Mouse (Mus musculus) stomach, embryonic 15.5 days (tissue): ENCODE results near the gene Dpep3. TPM values are rescaled to one million over a fixed set of nuclear protein-coding genes. Genes with fewer than 3 reads are reported as not detected.
A peak's percentile ranks its signal among the peaks of the same experiment; 100 is the strongest.

Experiments used
- ATAC-seq: fragments of 200-750 bp; cut with Nextera tagmentation; 2 replicates; pipeline ENCODE4 v1.8.0; 2017; ENCODE audit warnings: low read depth, moderate number of reproducible peaks, moderate TSS enrichment; ENCODE audit not compliant: insufficient read depth, low FRiP score
- H3K27ac ChIP-seq: fragments of 300-500 bp; sonication (generic); 2 replicates; pipeline ENCODE4 v1.5.1; 2015; ENCODE audit warnings: mild to moderate bottlenecking, inconsistent platforms
- H3K27me3 ChIP-seq: fragments of 300-500 bp; sonication (generic); replicated peaks from 2 replicates; pipeline ENCODE4 v1.6.1; 2015; ENCODE audit warnings: inconsistent platforms
- H3K36me3 ChIP-seq: fragments of 300-500 bp; sonication (generic); 2 replicates; pipeline ENCODE4 v1.6.1; 2015; ENCODE audit warnings: inconsistent platforms
- H3K4me1 ChIP-seq: fragments of 300-500 bp; sonication (generic); 2 replicates; pipeline ENCODE4 v1.6.1; 2015; ENCODE audit warnings: inconsistent platforms
- H3K4me2 ChIP-seq: fragments of 300-500 bp; sonication (generic); 2 replicates; pipeline ENCODE4 v1.6.1; 2015; ENCODE audit warnings: mild to moderate bottlenecking, inconsistent platforms
- H3K4me3 ChIP-seq: fragments of 300-500 bp; sonication (generic); replicated peaks from 2 replicates; pipeline ENCODE4 v1.5.1; 2015; ENCODE audit warnings: inconsistent platforms
- H3K9ac ChIP-seq: fragments of 300-500 bp; sonication (generic); 2 replicates; pipeline ENCODE4 v1.6.1; 2015; ENCODE audit warnings: inconsistent platforms
- H3K9me3 ChIP-seq: fragments of 300-500 bp; sonication (generic); 2 replicates; pipeline ENCODE4 v1.6.1; 2016; ENCODE audit warnings: inconsistent platforms
- WGBS: fragments of 180-500 bp; shearing (Covaris S2); methylation state at CpG from one replicate; pipeline ENCODE4 v1.1.7; 2015; 5-methylcytosine and 5-hydroxymethylcytosine counted together
- polyA plus RNA-seq: library from polyadenylated mRNA; unstranded; fragments of >200 nt; fragmentation: Nextera tagmentation; extraction: Ambion mirVana; gene quantifications from 2 replicates; pipeline ENCODE4 v1.2.1, GENCODE M21; 2015

Dpep3 gene
- polyA plus RNA-seq, 1 experiment from 2014 or later, result not detected

DNA sequence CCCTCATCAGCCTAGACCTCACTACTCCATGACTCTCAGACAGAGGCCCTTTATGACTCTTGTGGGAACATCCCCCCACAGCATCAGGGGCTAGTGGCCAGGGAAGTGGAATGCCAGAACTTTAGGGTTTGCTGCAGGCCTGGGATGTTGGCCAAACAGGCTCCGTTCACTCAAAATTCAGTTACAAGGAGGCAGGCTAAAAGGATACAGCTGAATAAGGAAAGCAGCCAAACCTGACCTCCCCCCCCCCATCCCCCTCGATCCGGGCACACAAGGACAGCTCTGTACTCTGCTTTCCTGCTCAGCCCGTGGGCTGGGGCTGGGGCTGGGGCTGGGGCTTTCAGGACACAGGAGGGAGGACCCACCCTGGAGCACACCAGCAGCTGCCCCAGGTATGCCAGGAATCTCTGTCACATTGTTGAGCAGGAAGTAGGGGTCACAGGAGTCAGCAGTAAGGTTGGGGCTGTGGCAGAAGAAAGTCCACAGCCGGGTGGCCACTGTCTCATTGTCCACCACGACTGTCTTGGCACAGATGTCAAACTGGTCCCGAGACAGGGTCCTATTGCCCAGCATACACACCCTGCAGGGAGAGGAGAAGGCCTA is 28.1 kb downstream of the Dpep3 start:
- Histone ChIP-seq H3K9ac (no peak overlapping the region), H3K9me3 (no peaks in the 10 kb centered on the region), H3K36me3 (peaks cover 45% of the 10 kb centered on the region), H3K4me3 (no peak overlapping the region), H3K27ac (no peak overlapping the region), H3K27me3 (no peaks in the 10 kb centered on the region), H3K4me1 (0 out of 2 replicates have a peak, but pooled peaks cover 10% of the 10 kb centered on the region), H3K4me2 (no peak overlapping the region)
- peak; percentile 59 for ATAC-seq
- WGBS, result 37% methylated on average over 7 of the region's 7 CpGs

DNA sequence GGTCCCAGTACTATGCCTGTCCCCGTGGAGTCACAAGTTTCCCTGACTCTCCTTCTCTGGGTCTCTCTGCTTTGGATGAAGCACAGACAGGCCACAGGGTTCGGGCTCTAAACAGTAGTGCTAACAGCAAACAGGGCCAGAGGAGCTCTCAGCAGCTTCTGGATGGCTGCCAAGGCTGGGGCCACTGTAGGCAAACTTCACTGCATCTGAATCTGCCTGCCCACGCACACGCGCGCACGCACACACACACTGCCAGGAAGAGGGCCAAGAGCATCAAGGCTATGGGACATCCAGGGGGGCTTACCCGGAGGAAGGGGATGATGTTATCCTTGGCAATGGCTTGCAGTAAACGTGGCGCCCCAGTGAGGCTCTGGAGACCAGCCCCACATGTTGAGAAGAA is 29.9 kb downstream of the Dpep3 start:
- Histone ChIP-seq H3K36me3 (peaks cover 49% of the 10 kb centered on the region), H3K4me3 (no peak overlapping the region), H3K27ac (no peak overlapping the region), H3K27me3 (no peaks in the 10 kb centered on the region), H3K9ac (no peak overlapping the region), H3K4me2 (no peak overlapping the region), H3K4me1 (0 out of 2 replicates have a peak, but pooled peaks cover 10% of the 10 kb centered on the region), H3K9me3 (no peaks in the 10 kb centered on the region)
- peak; percentile 19; the same call in 1 of the 2 replicates for ATAC-seq
- 46% methylated on average over 10 of the region's 10 CpGs for WGBS

DNA sequence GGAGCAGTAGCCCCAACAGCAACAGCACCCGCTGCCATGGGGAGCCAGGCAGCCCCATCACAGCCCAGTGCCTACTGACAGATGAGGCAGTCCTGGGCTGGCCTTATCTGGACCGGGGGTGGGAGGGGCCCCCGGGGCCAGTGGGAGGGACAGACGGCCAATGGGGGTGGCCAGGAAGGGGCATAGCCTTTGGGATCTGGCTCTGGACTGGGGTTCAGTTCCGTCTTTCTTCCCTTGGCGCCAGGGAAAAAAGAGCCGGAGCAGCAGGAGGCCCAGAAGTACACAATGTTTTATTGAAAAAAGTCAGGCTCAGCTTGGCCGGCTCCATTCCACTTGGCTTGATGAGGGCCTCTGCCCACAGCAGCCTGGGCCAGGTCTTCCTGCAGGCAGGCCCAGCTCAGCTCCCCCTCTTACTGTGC is 35.9 kb downstream of the Dpep3 start, which contains the start of gene Lcat:
TSS of gene Lcat (minus strand) at position 62 of the 419 bp plus-strand sequence.
- H3K27ac ChIP-seq, result no peak within 1 kb of the TSS
- peaks cover 4% of the 10 kb centered on the region; the same call in 1 of the 2 replicates for H3K4me1 ChIP-seq
- H3K4me3 ChIP-seq, result no peak within 1 kb of the TSS
- peaks cover 52% of the 10 kb centered on the region for H3K36me3 ChIP-seq
- H3K9me3 ChIP-seq, result no peaks in the 10 kb centered on the region
- ATAC-seq, result no peak
- WGBS, result 76% methylated on average over 8 of the region's 8 CpGs
- no peak within 1 kb of the TSS for H3K9ac ChIP-seq
- H3K4me2 ChIP-seq, result no peak within 1 kb of the TSS
- no peaks in the 10 kb centered on the region for H3K27me3 ChIP-seq

DNA sequence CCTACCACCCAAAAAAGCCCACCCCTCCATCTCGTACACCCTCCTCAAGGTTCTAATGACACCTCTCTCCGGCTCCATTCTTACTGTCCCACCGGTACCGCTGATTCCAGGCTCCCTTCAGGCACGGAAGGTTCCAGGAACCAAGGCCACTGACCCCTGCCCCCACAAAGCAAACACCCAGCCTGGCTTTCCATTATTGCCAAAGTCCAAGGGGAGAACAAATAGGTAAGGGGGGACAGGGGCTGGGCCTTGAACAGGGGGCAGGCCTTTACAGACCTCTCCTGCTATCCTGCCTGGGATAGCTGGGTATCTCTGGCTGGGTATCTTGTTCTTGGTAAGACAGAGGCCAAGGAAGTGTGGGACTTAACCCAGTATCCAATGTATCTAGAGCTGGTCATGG is 36.7 kb downstream of the Dpep3 start:
- Histone ChIP-seq H3K27ac (no peak overlapping the region), H3K9me3 (no peaks in the 10 kb centered on the region), H3K9ac (no peak overlapping the region), H3K27me3 (no peaks in the 10 kb centered on the region), H3K4me1 (peaks cover 8% of the 10 kb centered on the region), H3K4me3 (no peak overlapping the region), H3K36me3 (peaks cover 44% of the 10 kb centered on the region), H3K4me2 (no peak overlapping the region)
- no peak for ATAC-seq
- 94% methylated on average over 5 of the region's 5 CpGs for WGBS

DNA sequence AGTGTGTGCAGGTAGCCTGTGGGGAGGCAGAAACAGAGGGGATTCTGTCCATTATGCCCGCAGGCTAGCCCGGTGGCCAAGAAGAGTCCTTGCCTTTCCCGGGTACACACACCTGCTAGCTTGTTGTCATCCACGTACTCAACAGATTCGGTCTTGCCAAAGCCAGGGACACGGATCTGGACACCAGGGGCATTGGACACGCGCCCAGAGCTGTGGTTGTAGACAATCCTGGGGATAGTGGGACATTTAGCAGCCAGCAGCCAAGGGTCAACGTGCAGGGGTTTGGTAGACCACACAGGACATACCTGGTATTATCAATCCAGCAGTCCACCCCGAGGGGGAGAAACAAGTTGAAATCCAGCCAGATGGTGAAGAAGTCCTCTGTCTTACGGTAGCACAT is 37.2 kb downstream of the Dpep3 start:
- no peak for ATAC-seq
- no peaks in the 10 kb centered on the region for H3K27me3 ChIP-seq
- H3K27ac ChIP-seq, result no peak overlapping the region
- no peak overlapping the region for H3K9ac ChIP-seq
- H3K36me3 ChIP-seq, result peaks cover 40% of the 10 kb centered on the region
- WGBS, result 92% methylated on average over 11 of the region's 11 CpGs
- H3K4me2 ChIP-seq, result no peak overlapping the region
- H3K4me1 ChIP-seq, result peaks cover 8% of the 10 kb centered on the region
- H3K4me3 ChIP-seq, result no peak overlapping the region
- H3K9me3 ChIP-seq, result no peaks in the 10 kb centered on the region

DNA sequence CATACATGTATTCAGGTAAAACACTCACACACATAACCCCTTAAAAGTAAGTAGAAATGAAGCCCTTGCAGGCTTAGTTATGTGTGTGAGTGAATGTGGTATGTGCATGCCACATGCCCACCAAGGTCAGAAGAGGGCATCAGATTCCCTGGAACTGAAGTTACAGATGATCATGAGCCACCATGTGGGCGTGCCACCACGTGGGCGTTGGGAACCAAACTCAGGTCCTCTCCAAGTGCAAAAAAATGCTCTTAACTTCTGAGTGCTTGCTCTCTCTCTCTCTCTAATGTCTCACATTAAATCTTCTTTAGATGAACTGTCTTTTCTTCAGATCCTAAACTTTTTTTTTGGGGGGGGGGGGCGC is 40.9 kb downstream of the Dpep3 start, which contains the start of gene Psmb10:
TSS of gene Psmb10 (minus strand) at position 139 of the 364 bp plus-strand sequence.
- no peak for ATAC-seq
- peak within 1 kb of the TSS; percentile 76 for H3K9ac ChIP-seq
- 0 out of 2 replicates have a peak, but pooled peaks cover 12% of the 10 kb centered on the region for H3K36me3 ChIP-seq
- H3K27ac ChIP-seq, result peak within 1 kb of the TSS; percentile 87
- no peaks in the 10 kb centered on the region for H3K27me3 ChIP-seq
- H3K4me2 ChIP-seq, result peak within 1 kb of the TSS; percentile 93
- 21% methylated on average over 4 of the region's 4 CpGs for WGBS
- no peaks in the 10 kb centered on the region for H3K9me3 ChIP-seq
- peaks cover 16% of the 10 kb centered on the region for H3K4me1 ChIP-seq
- H3K4me3 ChIP-seq, result peak within 1 kb of the TSS; percentile 96

DNA sequence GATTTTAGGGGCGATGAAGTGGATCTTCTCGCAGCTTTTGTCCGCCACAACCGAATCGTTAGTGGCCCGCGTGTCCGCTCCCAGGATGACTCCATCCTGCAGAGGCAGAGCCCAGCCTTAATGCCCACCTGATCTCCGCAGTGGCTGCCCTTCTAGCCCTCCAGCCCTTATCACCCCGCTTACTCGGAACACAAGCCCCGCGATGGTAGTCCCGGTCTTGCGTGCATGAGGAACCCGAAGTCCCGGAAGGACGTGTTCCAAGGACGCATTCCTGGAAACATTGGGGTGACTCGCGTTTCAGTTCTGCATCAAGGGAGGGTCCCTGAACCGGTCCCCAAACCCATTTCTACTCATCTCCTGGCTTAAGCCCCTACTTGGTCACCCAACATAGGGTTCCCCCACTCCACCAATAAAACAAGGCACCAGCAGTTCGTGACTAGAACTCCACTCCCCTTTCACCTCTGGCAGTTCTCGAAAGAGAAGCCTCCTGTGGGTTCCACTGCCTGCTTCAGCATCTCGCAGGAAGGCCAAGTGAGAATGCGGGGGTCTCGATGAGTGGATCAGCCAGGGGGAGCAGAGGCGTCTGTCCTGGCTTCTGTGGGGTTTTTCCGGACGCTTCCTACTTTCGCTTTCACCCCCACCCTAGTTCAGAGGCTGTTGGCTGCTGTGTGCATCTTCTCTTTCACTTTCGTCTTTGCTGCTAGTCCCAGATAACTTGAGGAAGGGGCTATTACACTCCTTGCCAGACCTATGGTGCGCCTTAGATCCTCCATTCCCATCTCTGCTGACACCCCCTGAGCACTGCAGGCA is 41.5 kb downstream of the Dpep3 start:
- Histone ChIP-seq H3K27ac (peak overlapping the region; percentile 87), H3K9ac (peak overlapping the region; percentile 76), H3K4me1 (peaks cover 16% of the 10 kb centered on the region), H3K36me3 (0 out of 2 replicates have a peak, but pooled peaks cover 8% of the 10 kb centered on the region), H3K4me3 (peak overlapping the region; percentile 96), H3K4me2 (peak overlapping the region; percentile 93), H3K27me3 (no peaks in the 10 kb centered on the region), H3K9me3 (no peaks in the 10 kb centered on the region)
- WGBS, result under 1% methylated on average over 33 of the region's 33 CpGs
- no peak for ATAC-seq

DNA sequence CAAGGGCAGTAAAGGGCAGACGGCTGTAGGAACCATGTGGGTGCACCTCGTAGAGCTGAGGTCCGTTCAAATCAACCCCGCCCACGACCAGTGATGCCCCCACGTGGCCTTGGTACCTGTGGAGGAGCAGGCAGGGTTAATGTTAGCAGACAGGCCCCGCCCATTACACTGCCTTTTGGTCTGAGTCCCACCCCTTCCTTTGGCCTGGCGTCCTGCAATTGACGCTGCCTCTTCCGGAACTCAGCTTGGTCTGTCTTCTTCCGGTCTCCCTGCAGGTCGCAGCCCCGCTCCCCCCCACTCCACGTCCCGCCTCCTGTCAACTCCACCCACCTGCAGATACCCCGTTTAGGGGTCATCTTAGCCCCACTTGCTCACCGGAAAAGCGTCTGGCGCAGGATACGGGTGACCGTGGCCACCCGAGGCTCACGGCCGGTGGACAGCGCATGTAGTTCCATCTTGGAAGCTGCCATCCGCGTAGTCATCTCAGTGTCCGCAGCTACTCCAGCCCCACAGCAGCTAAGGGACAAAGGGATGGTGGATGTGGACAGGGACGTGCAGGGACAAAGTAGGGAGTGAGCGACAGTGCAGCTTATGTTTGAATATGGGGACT is 42.3 kb downstream of the Dpep3 start:
- 0 out of 2 replicates have a peak, but pooled peaks cover 5% of the 10 kb centered on the region for H3K36me3 ChIP-seq
- H3K27me3 ChIP-seq, result no peaks in the 10 kb centered on the region
- H3K9me3 ChIP-seq, result no peaks in the 10 kb centered on the region
- peak overlapping the region; percentile 93 for H3K4me2 ChIP-seq
- WGBS, result 2% methylated on average over 30 of the region's 30 CpGs
- peaks cover 16% of the 10 kb centered on the region for H3K4me1 ChIP-seq
- peak; percentile 87 for ATAC-seq
- peak overlapping the region; percentile 76 for H3K9ac ChIP-seq
- H3K4me3 ChIP-seq, result peak overlapping the region; percentile 96
- peak overlapping the region; percentile 87 for H3K27ac ChIP-seq

DNA sequence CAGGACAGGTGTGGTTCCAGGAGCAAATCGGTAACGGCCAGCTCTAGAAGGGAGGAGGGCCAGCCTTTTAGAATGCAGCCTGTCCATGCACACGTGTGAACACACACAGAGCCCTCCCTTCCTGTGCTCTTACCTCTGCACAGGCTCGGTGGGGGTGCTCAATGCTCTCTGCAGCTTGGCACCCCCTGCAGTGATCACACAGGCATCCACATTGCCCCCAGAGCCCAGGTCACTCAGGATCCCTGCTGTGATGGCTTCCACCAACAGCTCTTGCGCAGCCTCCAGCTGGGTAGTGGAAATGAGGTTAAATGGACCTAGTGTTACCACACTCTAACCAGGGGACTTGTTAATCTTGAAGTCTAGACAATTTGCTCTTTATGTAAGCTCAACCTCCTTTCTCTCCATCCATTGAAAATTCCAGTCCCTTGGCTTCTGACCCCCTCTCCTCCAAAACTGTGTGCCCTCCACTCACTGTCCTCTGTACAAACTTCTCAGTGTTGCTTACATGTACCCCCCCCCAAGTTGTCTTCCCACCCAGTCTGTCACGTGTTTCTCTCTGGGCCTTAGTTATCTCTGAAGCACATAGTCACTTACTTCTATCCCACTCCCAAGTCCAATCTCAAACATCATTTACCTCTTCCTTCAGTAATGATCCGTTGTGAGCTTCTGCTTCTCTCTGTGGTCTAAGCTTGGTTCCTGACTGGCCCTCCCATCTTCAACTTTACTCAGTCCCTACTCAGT is 43.2 kb downstream of the Dpep3 start:
- Histone ChIP-seq H3K27ac (peak overlapping the region; percentile 87; the same call in 1 of the 2 replicates), H3K9ac (0 out of 2 replicates have a peak overlapping the region, but pooled peaks have one; percentile 19)

DNA sequence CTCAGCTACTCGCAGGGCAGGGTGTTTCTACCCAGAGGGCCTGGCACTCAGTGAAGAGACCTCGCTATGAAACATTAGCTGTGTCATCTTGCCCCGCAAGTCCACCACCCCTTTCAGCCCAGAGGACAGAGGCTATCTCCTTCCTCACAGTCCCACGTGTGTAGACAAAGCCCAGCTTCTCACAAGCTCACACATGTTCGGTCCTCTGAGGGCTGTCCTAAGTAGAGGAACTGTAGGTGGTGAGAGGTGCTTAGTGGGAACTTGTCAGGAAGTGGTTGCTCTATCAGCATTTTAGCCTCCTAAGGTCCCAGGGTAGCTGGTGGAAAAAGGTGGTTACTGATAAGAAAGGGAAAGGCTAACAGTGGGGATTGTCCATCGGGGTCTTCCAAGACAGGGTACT is 44.1 kb downstream of the Dpep3 start:
- WGBS, result 72% methylated on average over 6 of the region's 6 CpGs
- H3K9me3 ChIP-seq, result no peaks in the 10 kb centered on the region

More for the DNA sequence above, 43.2 kb downstream of the Dpep3 start:
- no peak for ATAC-seq
- WGBS, result 26% methylated on average over 7 of the region's 7 CpGs
- Histone ChIP-seq H3K4me1 (peaks cover 16% of the 10 kb centered on the region), H3K9me3 (no peaks in the 10 kb centered on the region), H3K4me2 (peak overlapping the region; percentile 93), H3K4me3 (peak overlapping the region; percentile 96), H3K27me3 (no peaks in the 10 kb centered on the region), H3K36me3 (no peaks in the 10 kb centered on the region)

DNA sequence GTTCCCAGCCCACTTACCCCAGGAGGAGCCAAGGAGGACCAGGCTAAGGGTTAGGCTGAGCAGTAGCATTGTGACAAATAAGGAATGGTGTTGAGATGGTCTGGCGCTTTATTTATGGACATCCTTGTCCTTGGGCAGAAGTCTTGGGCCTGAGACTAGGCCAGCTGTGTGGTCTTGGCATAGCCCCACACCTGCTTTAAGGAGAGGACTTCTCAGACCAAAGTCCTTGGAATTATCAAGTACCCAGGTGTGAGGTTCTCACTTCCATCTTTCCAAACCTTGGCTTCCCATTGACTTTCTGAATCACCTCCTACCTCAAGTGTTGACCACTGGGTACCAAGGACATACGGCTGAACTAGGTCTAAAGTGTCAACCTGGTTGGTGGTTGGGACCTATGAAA is 45.5 kb downstream of the Dpep3 start, which contains the start of gene Ctrl:
TSS of gene Ctrl (minus strand) at position 101 of the 400 bp plus-strand sequence.
- Histone ChIP-seq H3K4me2 (no peak within 1 kb of the TSS), H3K27ac (no peak within 1 kb of the TSS), H3K4me3 (no peak within 1 kb of the TSS), H3K27me3 (no peaks in the 10 kb centered on the region), H3K9ac (no peak within 1 kb of the TSS), H3K9me3 (no peaks in the 10 kb centered on the region), H3K4me1 (peaks cover 16% of the 10 kb centered on the region), H3K36me3 (peaks cover 13% of the 10 kb centered on the region; the same call in 1 of the 2 replicates)
- no peak for ATAC-seq
- 85% methylated on average over 2 of the region's 2 CpGs for WGBS

More for the DNA sequence above, 44.1 kb downstream of the Dpep3 start:
- H3K36me3 ChIP-seq, result peaks cover 4% of the 10 kb centered on the region; the same call in 1 of the 2 replicates
- no peak overlapping the region for H3K27ac ChIP-seq
- H3K27me3 ChIP-seq, result no peaks in the 10 kb centered on the region
- no peak for ATAC-seq
- peaks cover 16% of the 10 kb centered on the region for H3K4me1 ChIP-seq
- H3K4me2 ChIP-seq, result no peak overlapping the region
- H3K4me3 ChIP-seq, result no peak overlapping the region
- H3K9ac ChIP-seq, result no peak overlapping the region
